Mouse (Mus musculus): ENCODE measurements around the gene Tmem29.
"Not testable (repeated sequence)": the region's sequence is repeated elsewhere in the genome, so short reads cannot be mapped to it uniquely, and the experiment has no call there.

Gene Tmem29

DNA sequence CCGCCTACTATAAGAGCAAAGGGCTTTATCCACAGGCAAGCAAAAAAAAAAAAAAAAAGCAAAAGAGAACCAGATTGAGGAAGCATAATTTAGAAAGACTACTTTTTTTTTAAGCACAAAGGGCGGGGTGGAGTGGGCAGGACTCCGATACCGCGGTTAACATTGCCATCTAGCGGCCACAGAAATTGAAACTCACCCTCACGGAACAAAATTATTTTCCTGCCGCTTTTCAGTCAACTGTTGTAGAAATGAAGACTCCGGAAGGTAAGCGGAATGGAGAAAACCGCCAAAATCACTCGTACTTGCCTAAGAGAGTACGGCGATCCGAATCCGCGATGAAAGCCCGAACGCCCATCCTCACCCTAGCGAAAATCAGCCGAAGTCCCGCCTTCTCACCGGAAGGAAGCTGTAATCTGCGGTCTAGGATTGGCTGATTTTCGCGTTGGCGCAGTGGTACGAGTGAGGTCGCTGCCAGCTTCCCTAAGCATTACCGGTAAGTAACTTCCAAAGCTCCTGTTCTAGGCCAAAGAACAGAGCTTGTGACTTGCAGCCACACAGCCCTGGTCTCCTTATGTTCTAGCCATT is at the start of gene Tmem29:
TSS of gene Tmem29 (minus strand) at position 389 of the 585 bp plus-strand sequence.
- peak; percentile 59 for DNase-seq (ENCODE audit: low read depth)

DNA sequence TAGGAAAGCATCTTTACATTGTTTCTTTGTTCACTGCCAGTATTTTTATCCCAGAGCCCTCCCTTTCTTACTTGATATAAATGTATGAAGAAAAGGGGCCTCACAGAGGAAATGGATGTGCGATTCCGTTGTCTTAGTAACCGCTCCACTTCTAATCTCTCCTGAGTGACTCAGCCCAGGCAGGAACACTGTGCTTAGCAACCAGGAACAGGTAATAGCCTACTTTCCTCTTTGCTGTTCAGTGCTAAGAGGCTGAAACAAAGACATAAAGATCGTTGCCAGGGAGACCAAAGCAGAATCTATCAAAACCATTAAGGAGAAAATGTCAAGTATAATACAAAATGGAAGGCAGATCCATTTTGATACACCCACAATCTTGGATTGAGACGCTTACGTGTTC is 49.7 kb upstream of the Tmem29 start:
- no peak for DNase-seq (ENCODE audit: low read depth)

DNA sequence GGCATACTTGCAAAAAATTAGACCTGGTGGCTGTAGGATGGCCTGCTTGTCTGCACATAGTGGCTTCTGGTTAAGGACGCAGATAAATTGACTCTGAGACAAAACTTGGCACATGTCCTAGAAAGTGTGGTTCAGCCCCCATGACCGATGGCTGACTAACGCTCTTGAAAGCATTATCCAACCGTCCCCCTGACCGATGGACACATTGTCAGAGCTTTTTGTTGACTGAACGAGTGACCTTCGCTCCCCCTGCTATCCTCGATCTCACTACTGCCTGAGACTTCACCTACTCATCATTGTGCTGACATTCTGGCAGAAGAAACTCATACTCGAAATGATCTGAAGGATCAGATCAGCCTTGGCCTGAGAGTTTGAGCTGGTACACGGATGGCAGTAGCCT is 28.9 kb upstream of the Tmem29 start:
- DNase-seq (ENCODE audit: low read depth): not testable (repeated sequence)

DNA sequence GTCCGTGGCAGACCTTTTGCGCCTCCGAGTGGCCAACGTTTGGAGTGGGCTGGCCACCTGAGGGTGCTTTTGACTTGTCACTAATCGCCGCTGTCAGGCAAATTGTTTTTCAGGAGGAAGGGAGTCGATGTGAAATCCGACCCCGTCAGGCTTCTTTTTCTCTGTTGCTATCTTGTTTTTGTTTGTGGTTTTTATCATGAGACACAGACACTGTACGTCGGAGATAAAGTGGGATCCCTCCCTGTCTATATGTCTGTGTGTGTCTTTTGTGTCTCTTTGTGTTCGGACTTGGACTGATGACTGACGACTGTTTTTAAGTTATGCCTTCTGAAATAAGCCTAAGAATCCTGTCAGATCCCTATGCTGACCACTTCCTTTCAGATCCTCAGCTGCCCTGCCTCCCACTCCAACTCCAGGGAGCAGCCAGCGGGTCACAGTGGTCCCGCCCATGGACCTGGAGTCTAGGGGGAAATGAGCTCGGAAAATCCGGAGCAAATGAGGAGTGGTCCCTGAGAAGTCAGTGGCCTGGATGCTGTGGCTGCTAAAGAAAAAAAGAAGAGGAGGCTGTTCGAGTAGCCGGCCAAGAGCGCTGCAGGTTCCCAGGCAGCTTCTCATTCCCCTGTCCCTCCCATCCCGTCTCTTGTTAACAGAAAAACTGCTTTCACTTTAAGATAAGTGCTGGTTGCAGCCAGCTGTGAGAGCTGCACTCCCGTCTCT is 27.5 kb upstream of the Tmem29 start:
- DNase-seq (ENCODE audit: low read depth): not testable (repeated sequence)

DNA sequence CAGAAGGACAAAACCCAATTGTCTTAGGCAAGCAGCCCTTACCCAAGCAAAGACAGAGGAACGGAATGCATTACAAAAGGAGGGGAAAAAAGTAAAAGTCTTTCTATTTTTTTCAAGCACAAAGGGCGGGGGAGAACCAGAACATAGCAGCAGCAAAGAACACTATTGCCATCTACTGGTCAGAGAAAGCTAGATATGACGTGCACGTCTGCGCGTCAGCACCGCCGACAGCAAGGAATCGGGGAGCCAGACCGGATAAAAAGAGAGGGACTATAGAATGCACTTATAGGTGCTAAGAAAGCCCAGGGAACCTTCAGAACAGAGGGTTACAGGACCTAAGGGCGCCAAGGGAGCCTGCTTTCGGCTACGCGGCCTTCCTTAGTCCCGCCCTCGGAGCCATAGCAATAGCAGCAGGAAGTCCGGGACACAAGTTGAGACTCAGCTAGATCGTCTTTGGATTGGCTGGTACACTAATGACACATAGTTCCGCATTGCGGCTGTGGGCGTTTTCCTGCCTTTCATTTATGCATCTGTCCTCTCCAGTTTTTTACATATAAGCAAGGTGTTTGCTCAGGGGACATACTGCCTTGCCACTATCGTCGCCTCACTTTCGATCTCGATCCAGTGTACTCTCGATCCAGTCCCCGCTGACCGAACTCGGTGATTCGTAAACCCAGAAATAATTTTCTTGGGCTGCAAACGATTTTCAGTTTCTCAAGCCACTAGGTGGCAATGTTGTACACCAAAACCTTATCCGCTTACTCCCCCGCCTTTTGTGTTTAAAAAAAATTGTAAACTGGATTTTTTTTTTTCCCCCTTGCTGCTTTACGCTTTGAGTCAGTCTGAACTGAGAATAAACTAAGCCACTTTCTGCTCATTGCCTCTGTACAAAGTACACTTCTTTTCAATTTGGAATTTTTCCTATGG is 19.2 kb upstream of the Tmem29 start:
- peak; percentile 64 for DNase-seq (ENCODE audit: low read depth)

DNA sequence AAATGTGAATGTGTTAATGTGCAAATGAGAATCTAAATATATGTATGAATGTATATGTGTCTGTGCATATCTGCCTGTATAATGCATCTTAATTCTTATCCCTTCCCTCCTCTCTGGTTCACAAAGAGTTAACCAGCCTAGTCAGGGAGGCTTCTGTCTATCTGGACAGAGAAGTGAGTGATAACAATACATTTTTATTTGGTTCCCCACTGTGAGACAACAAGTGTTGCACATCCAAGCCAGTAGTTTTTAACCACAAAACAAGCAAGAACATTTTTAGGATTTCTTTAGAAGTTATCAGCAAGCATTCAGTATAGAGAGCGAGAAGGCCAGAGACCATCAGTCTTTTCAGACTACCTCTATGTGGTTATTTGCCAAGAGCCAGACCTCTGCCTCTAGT is 12.5 kb upstream of the Tmem29 start:
- no peak for DNase-seq (ENCODE audit: low read depth)

DNA sequence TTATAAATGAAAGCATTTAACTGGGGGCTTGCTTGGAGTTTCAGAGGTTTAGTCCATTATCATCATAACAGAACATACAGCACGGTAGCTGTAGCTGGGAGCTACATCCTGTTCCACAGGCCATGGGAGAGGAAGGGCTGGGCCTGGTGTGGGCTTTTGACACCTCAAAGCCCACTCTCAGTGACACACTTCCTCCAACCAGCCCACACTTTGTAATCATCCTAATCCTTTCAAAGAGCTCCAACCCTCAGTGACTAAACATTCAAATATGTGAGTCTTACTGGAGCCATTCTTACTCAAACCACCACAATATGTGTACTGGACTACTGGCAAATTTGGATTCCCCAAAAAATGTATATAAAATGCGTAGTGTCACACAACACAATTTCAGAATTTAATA is 9.3 kb upstream of the Tmem29 start:
- no peak for DNase-seq (ENCODE audit: low read depth)

DNA sequence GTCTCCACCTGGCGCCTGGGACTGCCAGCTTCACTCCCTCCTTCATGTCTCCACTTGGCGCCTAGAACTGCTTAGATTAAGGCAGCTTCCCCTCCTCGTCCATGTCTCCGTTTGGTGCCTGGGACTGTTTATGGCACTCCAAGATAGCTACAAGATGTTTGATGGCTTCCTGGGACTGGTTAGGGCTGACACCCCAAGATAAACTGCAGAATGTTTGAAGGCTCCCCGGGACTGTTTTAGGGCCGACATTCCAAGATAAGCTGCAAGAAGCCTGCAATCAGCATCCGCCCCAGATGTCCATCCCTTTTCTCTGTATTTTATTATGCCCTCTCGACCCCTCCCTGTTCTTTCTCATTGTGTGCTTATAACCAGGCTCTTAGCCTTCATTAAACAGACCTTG is 7.9 kb upstream of the Tmem29 start:
- DNase-seq (ENCODE audit: low read depth): not testable (repeated sequence)

DNA sequence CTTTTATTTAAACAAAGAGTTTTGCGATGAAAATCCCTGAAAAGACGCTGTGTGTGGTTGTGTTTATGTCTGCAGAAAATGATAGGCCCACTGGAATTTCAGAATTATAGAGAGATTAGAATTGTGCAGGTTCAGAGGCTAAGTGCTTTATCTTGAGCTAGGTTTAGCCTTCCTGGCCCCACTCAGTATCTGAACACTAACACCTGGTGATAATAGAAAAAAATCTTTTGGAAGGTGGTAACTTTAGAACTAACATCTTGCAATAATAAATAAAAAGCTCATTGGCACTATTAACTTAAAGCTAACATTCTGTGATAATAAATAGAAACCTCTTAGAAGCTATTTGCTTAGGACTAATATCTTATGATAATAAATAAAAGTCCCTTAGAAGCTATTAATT is 1.2 kb upstream of the Tmem29 start:
- DNase-seq (ENCODE audit: low read depth): no peak

DNA sequence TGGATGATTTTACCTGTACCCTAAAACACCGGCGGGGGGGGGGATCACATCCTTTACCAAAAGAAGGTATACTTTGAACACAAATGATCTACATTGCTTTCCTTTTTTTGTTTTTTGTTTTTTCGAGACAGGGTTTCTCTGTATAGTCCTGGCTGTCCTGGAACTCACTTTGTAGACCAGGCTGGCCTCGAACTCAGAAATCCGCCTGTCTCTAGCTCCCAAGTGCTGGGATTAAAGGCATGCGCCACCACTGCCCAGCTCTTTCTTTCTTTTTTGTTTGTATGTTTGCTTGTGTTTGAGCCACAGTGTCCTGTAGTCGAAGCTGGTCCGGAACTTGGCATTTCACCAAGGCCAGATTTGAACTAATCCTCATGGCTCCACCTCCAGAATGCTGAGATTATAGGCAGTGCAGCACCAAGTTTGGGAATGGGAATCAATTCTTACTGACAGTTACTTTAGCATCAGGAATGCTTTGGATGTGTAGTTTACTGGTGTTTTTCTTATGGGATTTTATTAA is 515 bp upstream of the Tmem29 start:
- no peak for DNase-seq (ENCODE audit: low read depth)

DNA sequence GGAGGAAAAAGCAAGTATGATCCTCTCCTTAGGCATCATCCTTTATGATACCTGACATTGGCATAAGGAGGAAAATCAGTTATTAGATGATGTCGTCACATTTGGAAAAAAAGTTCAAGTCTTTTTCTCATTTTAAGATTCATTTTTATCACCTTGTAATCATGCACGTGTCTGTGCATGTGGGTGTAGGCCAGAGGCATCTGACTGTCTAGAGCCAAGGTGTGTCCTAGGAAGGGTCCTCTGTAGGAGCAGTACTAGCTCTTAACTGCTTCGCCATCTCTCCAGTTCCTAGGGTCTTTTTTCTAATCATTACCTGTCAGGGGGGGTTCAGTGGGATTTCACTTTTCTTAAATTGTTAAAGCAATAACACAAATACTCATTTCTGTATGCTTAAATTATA is 818 bp downstream of the Tmem29 start:
- DNase-seq (ENCODE audit: low read depth): no peak

DNA sequence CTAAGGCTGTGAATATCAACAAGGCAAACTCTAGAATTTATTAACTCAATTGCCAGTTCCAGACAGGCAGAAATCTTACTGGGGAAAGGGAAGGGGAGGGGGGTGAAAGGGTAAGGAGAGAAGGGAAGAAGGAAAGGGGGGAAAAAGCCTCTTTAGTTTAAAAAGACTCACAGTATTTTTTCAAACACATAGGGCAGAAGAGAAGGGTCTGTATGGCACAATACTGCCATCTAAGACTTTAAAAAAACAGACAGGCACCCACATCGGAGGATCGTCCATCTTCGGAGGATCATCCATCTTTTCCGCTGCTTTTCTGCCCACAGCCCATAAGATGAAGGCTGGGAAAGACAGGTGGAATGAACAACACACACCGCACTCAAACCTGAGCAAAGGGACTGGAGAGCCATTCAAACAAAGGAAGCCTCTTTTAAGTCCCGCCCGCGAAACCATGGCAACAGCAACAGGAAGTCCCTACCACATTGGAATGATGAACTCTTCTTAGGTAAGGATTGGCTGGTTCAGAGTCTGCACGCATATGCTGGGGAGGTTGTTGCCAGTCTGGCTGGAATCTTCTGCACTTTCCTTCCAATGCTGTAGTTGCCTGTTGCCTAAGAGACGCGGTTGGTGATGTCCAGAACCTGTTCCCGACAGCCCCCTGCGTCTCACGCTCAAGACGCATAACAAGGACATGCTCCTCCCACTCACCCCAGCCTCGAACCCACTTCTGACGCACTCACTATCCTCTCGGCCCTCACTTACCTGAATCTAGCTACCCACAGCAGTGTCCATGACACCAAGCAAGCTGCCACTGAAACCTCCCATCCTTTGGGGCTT is 18.2 kb downstream of the Tmem29 start:
- DNase-seq (ENCODE audit: low read depth): peak; percentile 14

DNA sequence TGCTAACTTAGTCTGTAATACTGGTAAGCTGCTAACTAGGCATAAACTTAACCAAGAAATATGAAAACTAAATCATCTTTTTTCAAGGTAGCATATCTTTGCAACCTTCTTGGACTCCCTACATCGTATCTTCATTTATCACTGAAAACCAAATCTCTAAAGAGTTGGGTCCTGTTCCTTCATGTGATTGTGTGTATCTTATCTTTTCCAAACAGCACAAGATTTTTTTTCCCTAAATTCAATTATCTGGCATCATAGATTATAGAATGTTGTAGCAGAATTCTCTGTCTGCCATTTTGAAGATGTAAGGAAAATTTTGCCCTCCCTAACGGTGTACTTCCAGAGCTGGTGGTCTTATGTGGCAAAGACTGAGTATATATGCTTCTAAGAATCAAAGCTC is 22.6 kb downstream of the Tmem29 start:
- no peak for DNase-seq (ENCODE audit: low read depth)

DNA sequence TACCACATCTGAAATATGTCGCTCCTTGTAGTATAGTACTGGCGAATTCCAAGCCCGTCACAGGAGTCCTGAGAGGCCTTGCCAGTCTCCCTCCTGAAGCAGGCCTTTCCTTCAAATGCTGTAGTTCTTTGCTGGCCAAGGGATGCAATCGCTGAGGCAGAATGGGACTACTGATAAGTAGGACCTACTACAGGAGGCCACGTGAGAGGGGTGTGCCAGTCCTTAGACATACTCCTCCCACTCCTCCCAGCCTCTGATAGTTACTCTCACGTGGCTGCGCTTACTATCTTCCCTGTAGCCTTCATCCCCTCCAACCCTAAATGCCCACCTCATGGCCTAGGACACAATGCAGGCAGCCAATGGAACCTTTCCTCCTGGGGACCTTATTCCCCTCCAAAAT is 23.6 kb downstream of the Tmem29 start:
- no peak for DNase-seq (ENCODE audit: low read depth)

DNA sequence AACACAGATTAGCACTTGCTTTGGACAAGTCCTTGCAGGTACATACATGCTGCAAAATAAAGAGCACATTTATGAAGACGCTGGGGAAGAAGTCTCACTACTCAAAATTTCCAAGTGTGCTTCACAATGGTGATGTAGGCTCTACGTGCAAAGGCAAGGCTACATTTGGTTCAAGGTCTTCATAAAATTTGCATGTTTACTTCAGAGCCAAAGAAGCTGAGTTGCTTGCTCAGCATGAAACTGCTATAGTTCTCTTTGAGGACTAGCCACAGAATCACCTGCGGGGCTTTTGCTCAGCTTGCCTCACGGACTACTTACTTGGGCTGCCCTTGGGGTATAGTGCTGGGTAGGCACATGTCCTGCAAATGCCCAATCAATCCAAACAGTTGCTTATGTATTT is 45.4 kb downstream of the Tmem29 start:
- DNase-seq (ENCODE audit: low read depth): no peak

Data from c-Kit-positive CD71-negative TER-119-negative erythroid progenitor cells, embryonic 14.5 days (primary cell).